Mouse (Mus musculus) thymus, adult 2 months (tissue): ENCODE results near the gene Smarca4.

ENCODE experiments used
- CTCF ChIP-seq: fragments of 200-500 bp; IDR thresholded peaks from 2 replicates; pipeline ENCODE4 v1.5.1; 2012; ENCODE audit warnings: mild to moderate bottlenecking, control low read depth, low read length, moderate library complexity, borderline replicate concordance; ENCODE audit not compliant: control insufficient read depth, poor library complexity, insufficient read depth; ENCODE audit errors: extremely low read depth
- POLR2A ChIP-seq: fragments of 200-500 bp; IDR thresholded peaks from 2 replicates; pipeline ENCODE4 v1.6.1; 2012; ENCODE audit warnings: mild to moderate bottlenecking, low read length, control low read depth, moderate library complexity; ENCODE audit not compliant: control insufficient read depth, poor library complexity, insufficient read depth; ENCODE audit errors: extremely low read depth

DNA sequence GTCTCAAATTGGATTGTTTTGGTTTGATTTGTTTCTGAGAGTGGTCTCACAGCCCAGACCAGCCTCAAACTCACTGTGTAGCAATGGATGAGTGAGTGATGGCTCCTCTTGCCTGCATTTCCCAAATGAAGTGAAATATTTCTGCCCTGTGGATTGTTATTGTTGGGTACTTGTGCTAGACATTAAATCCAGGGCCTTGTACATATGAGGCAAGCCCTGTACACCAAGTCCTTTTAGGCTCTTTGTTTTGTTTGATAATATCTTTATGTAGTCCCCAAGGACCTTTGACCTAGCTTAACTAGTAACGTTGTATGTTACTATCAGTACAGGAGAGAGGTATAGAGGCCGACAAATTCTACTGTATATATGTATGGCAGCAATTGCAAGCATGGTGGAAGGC lies 21.1 kb upstream of the Smarca4 start:
- no peak for TF ChIP-seq CTCF
- TF ChIP-seq POLR2A, result no peak
